Mouse (Mus musculus): ENCODE results near the gene Lst1. TPM values are rescaled to one million over a fixed set of nuclear protein-coding genes. Genes with fewer than 3 reads are reported as not detected.

Lst1 gene
- total RNA-seq, 1 experiment, result 2.7 TPM

DNA sequence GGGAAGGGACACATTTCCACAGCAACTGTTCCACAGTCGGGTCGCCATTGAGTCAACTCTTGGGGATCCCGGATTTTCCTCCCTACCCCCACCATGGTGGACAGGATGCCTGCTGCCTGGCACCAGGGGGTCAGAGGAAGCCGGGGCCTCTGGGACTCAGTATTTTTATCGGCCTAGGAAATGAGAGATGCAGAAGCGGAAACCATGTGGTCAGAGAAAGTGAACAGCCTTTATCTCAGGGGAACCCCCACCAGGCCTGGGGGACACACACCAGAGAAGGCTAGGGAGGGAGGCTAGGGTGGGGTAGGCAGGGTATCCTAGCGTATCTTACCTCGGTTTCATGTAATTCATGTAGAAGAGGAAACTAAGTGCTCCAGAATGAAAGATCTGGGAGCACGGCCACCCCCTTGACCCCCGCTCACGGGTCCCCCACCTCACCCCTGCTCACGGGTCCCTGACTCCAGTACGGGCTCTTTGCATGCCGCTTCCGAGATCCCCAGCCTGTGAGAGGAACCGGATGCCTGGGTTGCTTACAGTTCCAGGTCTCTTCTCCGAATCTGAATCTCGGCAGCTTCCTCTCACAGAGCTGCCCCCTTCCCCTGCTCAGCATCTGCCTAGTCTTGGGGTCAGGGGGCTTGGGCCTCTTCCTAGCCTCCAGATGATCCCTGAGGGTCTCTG, 30.4 kb upstream of the Lst1 start:
- no peak for TF ChIP-seq MAFK (IDR thresholded peaks at IDR 0.05; ENCODE audit: insufficient read depth, low read depth, low read length)
- no peak for TF ChIP-seq ZC3H11A (IDR thresholded peaks at IDR 0.05; ENCODE audit: borderline replicate concordance, low read depth, low read length)
- TF ChIP-seq ZNF384 (IDR thresholded peaks at IDR 0.05; ENCODE audit: low read depth, low read length), result no peak
- TF ChIP-seq CHD2 (IDR thresholded peaks at IDR 0.05; ENCODE audit: low read depth, low read length), result no peak
- no peak for TF ChIP-seq HCFC1 (IDR thresholded peaks at IDR 0.05; ENCODE audit: borderline replicate concordance, insufficient read depth, low read length)
- in situ Hi-C loops (cut with MboI; ENCODE audit: low sequenced_read_pairs in 2 of 2, unreplicated experiment in 2 of 2), result no loop called here
- Histone ChIP-seq H3K9ac (ENCODE audit: insufficient read depth, low read depth, low read length, poor library complexity, severe bottlenecking) (peak overlapping the region; percentile 34; the same call in 1 of the 2 replicates), H3K27ac (ENCODE audit: insufficient read depth, low read depth, low read length, poor library complexity, severe bottlenecking) (no peak overlapping the region), H3K4me3 (ENCODE audit: insufficient read depth in 1 of 2, low read depth in 1 of 2, low read length in 2 of 2, poor library complexity in 1 of 2, severe bottlenecking in 1 of 2) (no peak overlapping the region), H3K36me3 (ENCODE audit: control insufficient read depth, insufficient read depth, low read length, poor library complexity, severe bottlenecking) (0 out of 2 replicates have a peak, but pooled peaks cover under 1% of the 10 kb centered on the region), H3K9me3 (ENCODE audit: control insufficient read depth, insufficient read depth, low read depth, low read length) (no peaks in the 10 kb centered on the region), H3K4me1 (ENCODE audit: control insufficient read depth in 2 of 2, insufficient read depth in 2 of 2, low read length in 2 of 2, poor library complexity in 1 of 2) (peaks cover 3 to 10% of the 10 kb centered on the region in 2 experiments; a peak in 2 of 4 replicates)
- no peak for DNase-seq (ENCODE audit: low read depth, low spot score)

GRCm38 (mm10) chr17:35213071-35213470, 24.8 kb upstream of the Lst1 start:
- H3K9ac ChIP-seq (ENCODE audit: insufficient read depth, low read depth, low read length, poor library complexity, severe bottlenecking), result no peak overlapping the region
- DNase-seq (ENCODE audit: low read depth, low spot score), result no peak
- H3K4me1 ChIP-seq (ENCODE audit: control insufficient read depth in 2 of 2, insufficient read depth in 2 of 2, low read length in 2 of 2, poor library complexity in 1 of 2), result no peaks in the 10 kb centered on the region
- no peaks in the 10 kb centered on the region for H3K36me3 ChIP-seq (ENCODE audit: control insufficient read depth, insufficient read depth, low read length, poor library complexity, severe bottlenecking)
- no peak overlapping the region for H3K4me3 ChIP-seq (ENCODE audit: insufficient read depth in 1 of 2, low read depth in 1 of 2, low read length in 2 of 2, poor library complexity in 1 of 2, severe bottlenecking in 1 of 2)
- no peak overlapping the region for H3K27ac ChIP-seq (ENCODE audit: insufficient read depth, low read depth, low read length, poor library complexity, severe bottlenecking)
- TF ChIP-seq MAFK (IDR thresholded peaks at IDR 0.05; ENCODE audit: insufficient read depth, low read depth, low read length) (no peak), ZC3H11A (IDR thresholded peaks at IDR 0.05; ENCODE audit: borderline replicate concordance, low read depth, low read length) (no peak), ZNF384 (IDR thresholded peaks at IDR 0.05; ENCODE audit: low read depth, low read length) (no peak), CHD2 (IDR thresholded peaks at IDR 0.05; ENCODE audit: low read depth, low read length) (no peak), HCFC1 (IDR thresholded peaks at IDR 0.05; ENCODE audit: borderline replicate concordance, insufficient read depth, low read length) (no peak)
- in situ Hi-C loops (cut with MboI; ENCODE audit: low sequenced_read_pairs in 2 of 2, unreplicated experiment in 2 of 2), result no loop called here
- H3K9me3 ChIP-seq (ENCODE audit: control insufficient read depth, insufficient read depth, low read depth, low read length), result no peaks in the 10 kb centered on the region

DNA sequence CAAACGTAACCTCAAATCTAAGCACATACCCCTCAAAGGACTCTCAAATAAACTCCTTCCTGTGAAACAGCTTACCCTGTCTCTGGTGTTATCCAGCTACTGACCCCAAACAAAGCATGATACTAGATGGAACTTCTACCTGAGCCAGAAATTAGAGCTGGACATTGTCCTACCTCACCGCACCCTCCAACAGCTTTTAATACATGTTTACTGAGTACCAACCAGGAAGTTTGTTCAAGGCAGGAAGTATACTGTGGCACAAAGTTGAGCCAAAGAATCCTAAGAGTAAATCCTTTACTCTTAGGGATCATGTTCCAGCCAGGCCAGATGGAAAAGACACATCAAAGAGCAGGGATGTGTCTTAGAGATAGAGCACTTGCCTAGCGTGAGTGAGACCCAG, 22.4 kb upstream of the Lst1 start:
- no peaks in the 10 kb centered on the region for H3K36me3 ChIP-seq (ENCODE audit: control insufficient read depth, insufficient read depth, low read length, poor library complexity, severe bottlenecking)
- in situ Hi-C loops (cut with MboI; ENCODE audit: low sequenced_read_pairs in 2 of 2, unreplicated experiment in 2 of 2), result no loop called here
- DNase-seq (ENCODE audit: low read depth, low spot score), result no peak
- H3K9me3 ChIP-seq (ENCODE audit: control insufficient read depth, insufficient read depth, low read depth, low read length), result no peaks in the 10 kb centered on the region
- H3K9ac ChIP-seq (ENCODE audit: insufficient read depth, low read depth, low read length, poor library complexity, severe bottlenecking), result no peak overlapping the region
- no peaks in the 10 kb centered on the region for H3K4me1 ChIP-seq (ENCODE audit: control insufficient read depth in 2 of 2, insufficient read depth in 2 of 2, low read length in 2 of 2, poor library complexity in 1 of 2)
- no peak overlapping the region for H3K27ac ChIP-seq (ENCODE audit: insufficient read depth, low read depth, low read length, poor library complexity, severe bottlenecking)
- TF ChIP-seq ZNF384 (IDR thresholded peaks at IDR 0.05; ENCODE audit: low read depth, low read length) (no peak), CHD2 (IDR thresholded peaks at IDR 0.05; ENCODE audit: low read depth, low read length) (no peak), ZC3H11A (IDR thresholded peaks at IDR 0.05; ENCODE audit: borderline replicate concordance, low read depth, low read length) (no peak), MAFK (IDR thresholded peaks at IDR 0.05; ENCODE audit: insufficient read depth, low read depth, low read length) (no peak), HCFC1 (IDR thresholded peaks at IDR 0.05; ENCODE audit: borderline replicate concordance, insufficient read depth, low read length) (no peak)
- H3K4me3 ChIP-seq (ENCODE audit: insufficient read depth in 1 of 2, low read depth in 1 of 2, low read length in 2 of 2, poor library complexity in 1 of 2, severe bottlenecking in 1 of 2), result no peak overlapping the region

DNA sequence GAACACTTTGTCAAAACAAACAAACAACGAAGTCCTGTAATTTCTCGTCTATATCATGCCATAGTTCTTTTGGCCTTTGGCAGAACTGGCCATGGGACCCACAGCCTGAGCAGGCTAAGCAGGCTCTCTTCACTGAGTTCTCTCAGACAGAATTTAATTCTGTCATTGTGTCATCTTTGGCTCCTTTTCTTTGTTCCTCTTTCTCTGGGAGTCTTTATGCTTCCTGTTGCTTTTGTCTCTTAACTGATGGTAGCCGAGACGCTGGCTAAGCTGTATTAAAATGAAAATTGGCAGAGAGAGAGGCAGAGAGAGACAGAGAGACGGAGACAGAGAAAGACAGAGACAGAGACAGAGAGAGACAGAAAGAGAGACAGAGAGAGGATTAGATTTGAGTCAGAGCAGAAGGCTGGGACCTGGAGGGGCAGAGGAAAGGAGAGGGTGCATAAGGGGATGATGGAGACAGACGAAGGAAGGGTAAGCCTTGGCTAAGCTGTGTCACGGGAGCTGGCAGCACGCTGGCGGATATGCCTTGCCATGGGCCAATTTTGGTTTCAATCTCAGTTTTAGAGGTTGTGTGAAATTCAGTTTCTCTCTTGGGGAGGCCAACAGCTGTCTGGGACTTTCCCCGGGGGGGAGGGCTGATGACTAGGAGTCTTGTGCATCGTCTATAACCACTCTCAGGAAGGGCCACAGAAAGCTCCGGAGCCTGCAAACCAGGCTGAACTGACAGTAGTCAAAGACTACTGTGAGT, 21.7 kb upstream of the Lst1 start:
- no peak for DNase-seq (ENCODE audit: low read depth, low spot score)
- in situ Hi-C loops (cut with MboI; ENCODE audit: low sequenced_read_pairs in 2 of 2, unreplicated experiment in 2 of 2), result no loop called here
- Histone ChIP-seq H3K4me1 (ENCODE audit: control insufficient read depth in 2 of 2, insufficient read depth in 2 of 2, low read length in 2 of 2, poor library complexity in 1 of 2) (no peaks in the 10 kb centered on the region), H3K9me3 (ENCODE audit: control insufficient read depth, insufficient read depth, low read depth, low read length) (no peaks in the 10 kb centered on the region), H3K4me3 (ENCODE audit: insufficient read depth in 1 of 2, low read depth in 1 of 2, low read length in 2 of 2, poor library complexity in 1 of 2, severe bottlenecking in 1 of 2) (no peak overlapping the region), H3K27ac (ENCODE audit: insufficient read depth, low read depth, low read length, poor library complexity, severe bottlenecking) (no peak overlapping the region), H3K36me3 (ENCODE audit: control insufficient read depth, insufficient read depth, low read length, poor library complexity, severe bottlenecking) (no peaks in the 10 kb centered on the region), H3K9ac (ENCODE audit: insufficient read depth, low read depth, low read length, poor library complexity, severe bottlenecking) (no peak overlapping the region)
- TF ChIP-seq ZC3H11A (IDR thresholded peaks at IDR 0.05; ENCODE audit: borderline replicate concordance, low read depth, low read length) (no peak), CHD2 (IDR thresholded peaks at IDR 0.05; ENCODE audit: low read depth, low read length) (no peak), MAFK (IDR thresholded peaks at IDR 0.05; ENCODE audit: insufficient read depth, low read depth, low read length) (no peak), ZNF384 (IDR thresholded peaks at IDR 0.05; ENCODE audit: low read depth, low read length) (no peak)
